Mouse (Mus musculus) testis, postnatal 10 days (tissue): ENCODE data around the gene Mapk6.
A peak's percentile ranks its signal among the peaks of the same experiment; 100 is the strongest.
"Not testable (repeated sequence)": the region's sequence is repeated elsewhere in the genome, so short reads cannot be mapped to it uniquely, and the experiment has no call there.

Experiments
- DNase-seq: peaks from one replicate; pipeline ENCODE4 v3.0.0; 2021; ENCODE audit warnings: low spot score

Gene Mapk6

DNA sequence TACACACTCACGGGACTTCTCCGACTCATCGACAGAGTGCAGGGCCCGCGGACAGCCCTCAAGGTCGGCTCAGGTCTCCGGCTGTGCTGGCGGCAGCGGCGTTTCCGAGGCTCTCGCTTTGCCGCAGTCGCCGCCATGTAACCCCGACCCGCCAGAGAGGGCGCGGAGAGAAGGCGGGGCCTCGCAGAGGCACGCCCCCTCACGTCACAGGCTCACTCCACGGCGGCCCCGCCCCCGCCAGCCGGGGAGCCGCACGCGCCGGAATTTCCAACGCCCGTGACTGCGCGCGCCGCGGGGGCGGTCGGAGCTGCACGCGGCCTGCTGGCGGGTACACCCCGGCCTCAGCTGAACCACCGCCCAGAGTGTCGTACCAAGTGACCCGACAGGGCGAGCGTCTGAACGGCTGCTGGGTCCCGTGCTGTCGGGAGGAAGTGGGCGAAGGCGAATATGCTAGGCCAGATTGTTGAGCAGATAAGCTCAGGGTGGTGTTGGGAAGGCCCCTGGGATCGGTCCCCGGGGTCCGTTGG, at the start of gene Mapk6:
Mapk6 (minus strand) TSS at position 154 of the 527 bp plus-strand sequence.
- peak; percentile 99 for DNase-seq

DNA sequence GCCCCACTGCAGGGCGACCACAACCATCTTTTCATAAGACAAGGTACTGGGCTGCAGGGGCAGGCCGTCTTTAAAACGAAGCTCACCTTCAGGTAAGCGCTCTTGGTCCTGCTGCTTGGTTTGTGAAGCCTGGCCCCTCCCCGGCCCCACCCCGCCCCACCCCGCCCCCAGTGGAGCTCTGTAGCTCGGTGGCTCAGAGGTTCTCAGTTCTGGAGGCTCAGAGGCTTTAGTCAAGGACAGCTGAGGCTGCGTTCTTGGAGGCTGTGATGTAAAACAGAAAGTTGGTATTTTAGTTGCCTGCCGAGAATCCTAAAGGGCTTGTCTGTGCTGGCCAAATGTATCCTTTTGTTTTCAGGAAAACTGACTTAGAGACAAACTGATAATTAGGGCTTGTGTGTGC, 45.9 kb upstream of the Mapk6 start:
- no peak for DNase-seq

DNA sequence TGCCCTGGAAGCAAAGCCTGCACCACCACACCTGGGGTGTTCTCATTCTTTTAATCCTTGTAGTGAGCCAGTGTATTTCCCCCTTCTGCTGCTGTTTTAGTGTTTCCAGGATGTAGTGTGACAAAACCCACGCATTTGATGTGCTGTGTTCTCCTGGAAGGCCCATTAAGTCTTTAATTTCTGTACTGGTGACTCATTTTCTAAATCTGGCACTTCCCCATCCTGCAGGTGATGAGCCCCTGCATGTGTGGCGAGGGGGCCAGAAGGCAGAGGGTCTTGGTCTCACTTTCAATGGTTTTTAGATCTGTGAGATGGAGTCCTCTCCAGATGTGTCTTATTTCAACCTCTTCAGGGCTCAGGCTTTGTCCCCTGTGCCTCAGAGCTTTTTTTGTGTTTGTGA, 44.2 kb upstream of the Mapk6 start:
- no peak for DNase-seq

DNA sequence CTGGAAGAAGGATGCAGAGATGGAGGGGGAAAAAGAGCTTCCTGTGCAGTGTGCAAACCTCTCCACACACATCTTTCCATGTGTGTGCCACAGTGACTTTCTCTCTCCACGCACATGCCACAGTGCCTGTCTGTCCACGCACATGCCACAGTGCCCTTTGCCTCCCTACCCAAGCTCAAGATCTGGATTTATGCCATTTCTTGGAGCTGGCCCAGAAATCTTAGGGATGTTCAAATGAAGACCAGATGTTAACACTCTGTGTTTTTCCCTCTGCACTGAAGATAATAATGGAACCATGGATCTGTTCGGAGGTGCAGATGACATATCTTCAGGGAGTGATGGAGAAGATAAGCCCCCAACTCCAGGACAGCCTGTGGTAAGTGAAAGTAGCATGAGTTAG, 38.2 kb upstream of the Mapk6 start:
- DNase-seq, result no peak

DNA sequence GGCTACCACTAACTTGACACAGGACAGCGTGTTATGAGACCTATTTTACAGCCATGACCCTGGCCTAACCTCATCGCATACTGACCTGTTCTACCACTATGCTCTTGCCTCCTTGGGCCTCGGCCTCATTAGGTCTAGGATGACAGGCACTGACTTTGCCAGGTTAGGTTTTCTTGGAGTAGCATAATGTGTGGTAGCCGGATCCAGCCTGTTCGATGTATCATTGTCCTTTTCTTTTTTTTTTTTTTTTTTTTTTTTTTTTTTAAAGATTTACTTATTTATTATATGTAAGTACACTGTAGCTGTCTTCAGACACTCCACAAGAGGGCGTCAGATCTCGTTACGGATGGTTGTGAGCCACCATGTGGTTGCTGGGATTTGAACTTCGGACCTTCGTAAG, 36.8 kb upstream of the Mapk6 start:
- not testable (repeated sequence) for DNase-seq

DNA sequence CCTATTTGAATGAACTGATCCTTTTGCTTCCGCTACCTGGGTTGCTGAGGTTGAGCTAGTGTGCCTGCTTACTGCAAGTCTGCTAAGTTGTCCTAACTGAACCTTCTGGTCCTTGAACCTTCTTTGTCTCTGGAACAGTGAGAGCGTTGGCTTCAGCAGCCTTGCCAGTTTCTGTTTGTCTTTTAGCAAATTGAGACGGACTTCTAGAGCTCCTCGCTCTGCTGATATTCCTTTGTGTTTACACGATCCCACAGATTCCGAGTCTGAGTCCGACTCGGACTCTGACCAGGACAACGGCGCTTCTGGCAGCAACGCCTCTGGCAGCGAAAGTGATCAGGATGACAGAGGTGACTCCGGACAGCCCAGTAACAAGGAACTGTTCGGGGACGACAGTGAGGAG, 35.2 kb upstream of the Mapk6 start:
- DNase-seq, result no peak

DNA sequence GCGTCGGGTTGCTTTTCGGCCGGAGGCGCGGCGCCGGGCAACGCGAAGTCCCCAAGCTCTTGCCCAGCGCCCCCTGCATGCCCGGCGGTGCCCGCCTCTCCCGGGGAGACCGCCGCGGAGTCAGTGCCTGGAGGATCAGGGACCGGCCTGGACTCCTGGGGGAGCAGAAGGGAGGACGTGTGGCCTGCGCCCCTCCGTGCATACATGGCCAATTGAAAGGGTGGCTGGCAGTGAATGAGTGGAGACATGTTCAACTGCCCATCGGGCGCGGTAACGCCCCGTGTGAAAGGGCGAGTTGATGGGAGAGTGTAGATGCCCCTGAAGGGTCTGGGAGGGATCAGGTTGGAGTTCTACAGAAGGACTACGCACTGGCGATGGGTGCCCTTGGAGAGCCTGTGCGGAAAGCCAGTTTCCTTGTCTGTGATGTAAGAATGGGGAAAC, 31.9 kb upstream of the Mapk6 start:
- peak; percentile 79 for DNase-seq

DNA sequence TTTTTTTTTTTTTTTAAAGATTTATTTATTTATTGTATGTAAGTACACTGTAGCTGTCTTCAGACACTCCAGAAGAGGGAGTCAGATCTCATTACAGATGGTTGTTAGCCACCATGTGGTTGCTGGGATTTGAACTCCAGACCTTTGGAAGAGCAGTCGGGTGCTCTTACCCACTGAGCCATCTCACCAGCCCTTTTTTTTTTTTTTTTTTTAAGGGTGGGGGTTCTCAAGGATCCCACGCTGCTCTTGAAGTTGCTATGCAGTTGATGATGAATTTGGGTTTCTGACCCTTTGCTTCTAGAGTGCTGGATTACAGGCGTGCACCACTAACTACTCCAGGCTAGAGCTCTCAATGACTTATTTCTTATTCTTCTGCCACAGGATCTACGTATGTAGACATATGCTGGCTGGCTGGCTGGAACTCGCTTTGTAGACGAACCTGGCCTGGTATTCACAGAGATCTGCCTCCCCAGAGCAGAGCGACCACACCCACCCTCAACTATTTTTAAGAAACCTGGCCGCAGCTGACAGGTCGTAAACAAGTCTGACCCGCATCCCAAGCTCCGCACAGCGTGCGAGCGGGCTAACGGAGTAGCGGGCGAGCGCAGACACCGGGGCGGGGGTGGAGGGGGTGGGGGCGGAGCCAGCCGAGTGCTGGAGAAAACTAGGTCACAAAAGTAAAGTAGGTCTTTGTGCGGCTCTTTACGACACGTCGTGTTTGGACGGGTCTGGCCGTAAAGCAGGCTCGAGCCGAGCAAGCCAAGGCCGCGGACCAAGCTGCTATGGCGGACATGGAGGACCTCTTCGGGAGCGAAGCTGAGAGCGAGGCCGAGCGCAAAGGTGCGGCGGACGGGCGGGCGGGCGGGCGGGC, 31.2 kb upstream of the Mapk6 start, which contains the start of gene Leo1:
Leo1 (plus strand) TSS at position 729 of the 871 bp plus-strand sequence.
- peak; percentile 86 for DNase-seq

DNA sequence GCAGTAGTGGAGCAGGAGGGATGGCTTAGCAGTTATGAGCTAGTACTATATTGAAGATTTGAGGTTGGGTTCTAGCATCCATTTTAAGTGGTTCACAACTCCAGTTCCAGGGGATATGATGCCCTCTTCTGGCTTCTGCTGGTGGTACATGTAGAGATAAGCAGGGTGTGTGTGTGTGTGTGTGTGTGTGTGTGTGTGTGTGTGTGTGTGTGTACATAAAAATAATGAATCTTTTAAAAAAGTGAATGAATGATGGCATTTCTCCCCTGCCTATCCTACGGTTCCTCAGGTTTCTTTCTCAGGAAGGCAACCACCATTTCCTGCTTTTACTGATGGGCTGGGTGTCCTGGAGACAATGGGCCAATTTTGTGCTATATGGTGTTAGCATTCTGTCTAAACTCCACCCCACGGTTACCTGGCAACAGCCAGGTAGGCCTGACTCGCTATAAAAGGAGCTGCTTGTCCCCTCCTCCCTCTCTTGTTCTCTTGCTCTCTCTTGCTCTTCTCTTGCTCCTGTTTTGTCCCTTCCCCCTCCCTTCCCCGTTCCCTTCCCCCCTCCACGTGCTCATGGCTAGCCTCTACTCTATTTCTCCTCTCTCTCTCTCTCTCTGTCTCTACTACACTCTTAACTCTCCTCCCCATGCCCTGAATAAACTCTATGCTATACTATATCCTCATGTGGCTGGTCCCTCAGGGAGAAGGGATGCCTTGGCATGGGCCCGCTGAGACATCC, 28.0 kb upstream of the Mapk6 start:
- no peak for DNase-seq

DNA sequence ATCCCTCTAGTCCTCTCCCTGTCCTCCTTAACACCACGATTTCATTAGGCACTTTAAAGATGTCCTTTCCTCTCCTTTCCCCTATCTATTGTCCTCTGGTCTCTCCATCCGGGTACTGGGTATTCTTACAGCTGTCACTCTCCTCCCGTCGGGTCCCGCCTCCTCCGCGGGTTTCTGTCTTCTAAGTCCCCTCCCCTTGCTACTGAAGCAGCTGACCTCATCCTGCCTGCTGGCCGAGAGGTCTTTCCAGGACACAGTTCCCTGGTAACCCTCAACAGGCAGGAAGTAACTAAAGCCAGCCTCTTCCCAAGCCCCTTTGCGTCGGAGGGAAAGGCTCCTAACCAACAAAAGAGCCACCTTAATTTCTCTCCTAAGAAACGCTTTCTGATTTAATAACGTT, 26.1 kb upstream of the Mapk6 start:
- peak; percentile 79 for DNase-seq

DNA sequence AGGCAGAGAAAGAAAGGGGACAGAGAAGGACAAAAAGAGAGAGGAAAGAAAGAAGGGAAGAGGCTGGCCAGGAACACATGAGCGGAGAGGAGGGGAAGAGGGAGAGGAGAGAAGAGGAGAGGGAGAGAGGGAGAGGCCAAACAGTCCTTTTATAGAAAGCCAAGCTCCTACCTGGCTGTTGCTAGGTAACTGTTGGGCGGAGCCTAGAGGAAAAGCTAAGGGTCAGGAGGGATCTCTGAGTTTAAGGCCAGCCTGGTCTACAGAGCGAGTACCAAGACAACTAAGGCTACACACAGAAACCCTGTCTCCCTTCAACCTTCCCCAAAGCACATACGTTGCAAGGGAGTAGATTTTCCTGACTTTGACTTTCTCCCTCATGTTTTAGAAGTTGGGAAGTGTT, 25.5 kb upstream of the Mapk6 start:
- no peak for DNase-seq

DNA sequence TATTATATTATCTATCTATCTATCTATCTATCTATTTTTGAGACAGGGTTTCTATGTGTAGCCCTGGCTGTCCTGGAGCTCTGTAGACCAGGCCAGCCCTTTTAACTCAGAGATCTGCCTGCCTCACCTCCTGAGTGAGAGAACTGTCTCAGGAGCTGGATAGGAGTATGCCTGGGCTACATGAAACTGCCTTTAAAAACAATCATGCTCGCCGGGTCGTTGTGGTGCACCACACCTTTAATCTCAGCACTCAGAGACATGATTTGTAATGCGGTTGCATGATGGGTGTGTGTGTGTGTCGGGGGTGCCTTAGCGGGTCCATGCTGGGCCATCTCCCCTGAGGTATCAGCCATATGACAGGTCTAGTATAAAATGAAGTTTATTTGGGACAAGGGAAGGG, 25.1 kb upstream of the Mapk6 start:
- DNase-seq, result no peak

DNA sequence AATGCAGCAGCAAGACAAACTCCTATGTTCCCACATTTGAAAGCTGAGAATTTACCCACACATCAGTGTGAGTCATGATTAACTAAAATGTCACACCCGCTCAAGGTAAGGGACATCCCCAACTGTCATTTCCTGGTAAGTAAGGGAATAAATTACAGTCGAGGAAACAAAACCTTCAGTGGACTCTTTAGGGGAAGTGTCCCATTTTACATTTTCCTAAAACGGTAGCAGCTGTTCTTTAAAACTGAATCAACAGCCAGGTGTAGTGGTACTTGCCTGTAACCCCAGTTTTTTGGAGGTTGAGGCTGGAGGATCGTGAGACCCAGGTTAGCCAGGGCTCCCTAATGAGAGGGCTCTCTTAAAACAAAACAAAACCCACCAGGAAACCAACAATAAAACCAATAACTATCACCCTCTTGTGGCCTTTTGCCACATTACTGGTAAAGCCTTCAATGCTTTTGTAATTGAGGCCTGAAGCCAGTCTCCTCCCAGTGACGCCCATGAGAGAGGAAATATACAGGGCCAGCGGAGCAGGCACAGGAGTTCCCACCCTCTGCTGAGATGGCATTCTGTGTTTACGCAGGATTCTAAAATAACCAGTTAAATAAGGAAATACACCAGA, 24.5 kb upstream of the Mapk6 start:
- peak; percentile 51 for DNase-seq

DNA sequence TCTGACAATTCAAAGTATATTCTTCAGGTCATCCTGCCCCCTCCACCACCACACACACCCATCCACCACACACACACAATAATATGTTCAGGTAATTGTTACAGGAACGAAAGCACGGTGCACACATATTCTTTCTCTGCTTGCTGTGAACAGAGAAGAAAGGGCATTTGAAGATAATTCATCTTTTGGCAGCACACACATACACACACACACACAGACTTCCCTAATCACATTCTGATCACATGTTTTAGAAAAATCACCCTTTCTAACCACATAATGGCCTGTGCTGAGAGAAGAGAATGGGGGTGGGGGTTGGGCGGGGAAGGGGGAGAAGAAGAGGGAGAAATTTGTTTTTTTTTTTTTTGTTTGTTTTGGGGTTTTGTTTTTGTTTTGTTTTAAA, 22.9 kb upstream of the Mapk6 start:
- no peak for DNase-seq

DNA sequence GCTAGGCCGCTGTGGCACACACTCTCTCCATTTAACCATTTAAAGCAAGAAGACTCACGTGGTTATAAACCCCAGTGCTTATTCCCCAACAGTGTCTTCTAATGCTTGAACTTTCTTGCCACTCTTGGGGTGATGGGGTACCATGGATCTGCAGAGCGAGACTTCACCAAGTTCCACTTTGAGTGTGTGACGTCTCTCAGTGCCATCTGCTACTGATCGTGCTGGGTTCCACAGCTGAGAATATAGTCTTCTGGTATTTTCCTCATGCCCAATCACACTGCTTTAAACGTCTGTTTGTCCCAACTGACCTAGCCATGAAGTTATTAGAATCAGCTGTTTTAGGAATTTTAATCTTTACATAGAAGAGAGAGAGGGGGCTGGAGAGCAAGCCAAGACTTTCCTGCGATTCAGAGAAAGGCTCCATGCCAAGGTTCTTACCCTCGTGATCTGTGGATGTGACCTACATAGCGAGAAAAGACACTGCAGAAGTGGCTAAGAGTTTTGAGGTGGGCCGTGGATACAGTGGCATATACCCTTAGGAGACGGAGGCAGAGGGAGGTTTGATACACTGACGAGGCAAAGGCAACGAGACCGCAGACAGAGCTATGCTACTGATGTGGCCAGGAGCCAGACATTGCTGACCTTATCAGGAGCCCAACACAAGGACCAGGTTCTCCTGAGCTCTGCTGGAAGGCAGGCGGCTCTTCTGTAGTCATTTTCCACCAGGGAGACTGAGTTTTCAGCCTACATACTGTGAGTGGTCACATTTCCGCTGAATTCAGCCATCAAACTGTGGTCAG, 21.2 kb upstream of the Mapk6 start:
- peak; percentile 55 for DNase-seq

DNA sequence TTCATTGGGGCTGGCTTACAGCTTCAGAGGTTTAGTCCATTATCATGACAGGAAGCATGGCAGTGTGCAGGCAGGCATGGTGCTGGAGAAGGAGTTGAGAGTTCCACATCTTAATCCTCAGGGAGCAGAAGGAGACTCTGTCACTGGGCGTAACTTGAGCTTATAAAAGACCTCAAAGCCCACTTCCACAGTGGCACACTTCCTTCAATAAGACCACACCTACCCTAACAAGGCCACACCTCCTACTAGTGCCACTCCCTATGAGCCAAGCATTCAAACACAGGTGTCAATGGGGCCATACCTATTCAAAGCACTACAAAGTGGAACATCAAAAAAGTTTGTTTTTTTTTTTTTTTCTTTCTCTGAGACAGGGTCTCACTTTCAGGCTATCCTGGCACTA, 19.9 kb upstream of the Mapk6 start:
- no peak for DNase-seq

DNA sequence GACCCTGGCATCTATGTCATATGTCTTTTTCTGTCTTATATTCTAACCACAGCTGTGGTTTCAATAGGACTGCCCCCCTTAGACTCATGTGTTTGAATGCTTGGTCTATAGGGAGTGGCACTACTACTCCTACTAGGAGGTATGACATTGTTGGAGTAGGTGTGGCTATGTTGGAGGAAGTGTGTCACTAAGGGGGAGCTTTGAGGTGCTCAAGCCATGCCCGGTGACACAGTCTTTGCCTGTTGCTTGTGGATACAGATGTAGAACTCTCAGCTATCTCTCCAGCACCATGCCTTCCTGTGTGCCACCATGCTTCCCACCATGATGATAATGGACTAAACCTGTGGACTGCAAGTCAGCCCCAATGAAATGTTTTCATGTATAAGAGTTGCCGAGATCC, 19.2 kb upstream of the Mapk6 start:
- no peak for DNase-seq

DNA sequence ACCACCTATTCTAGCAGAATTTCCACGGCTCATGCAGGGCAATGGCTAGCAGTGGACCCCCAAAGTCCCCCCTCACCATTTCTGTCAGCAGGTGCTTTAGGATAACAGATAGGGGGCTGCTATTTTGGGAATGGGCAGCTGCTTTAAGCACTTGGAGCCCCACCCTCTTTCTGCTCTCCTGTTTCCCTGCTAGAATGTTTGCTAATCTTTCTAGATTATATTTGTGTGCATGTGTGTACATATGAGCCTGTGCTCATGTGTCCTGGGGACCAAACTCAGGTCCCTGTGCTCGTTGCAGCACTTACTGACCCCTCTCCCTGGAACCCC, 18.4 kb upstream of the Mapk6 start:
- no peak for DNase-seq

DNA sequence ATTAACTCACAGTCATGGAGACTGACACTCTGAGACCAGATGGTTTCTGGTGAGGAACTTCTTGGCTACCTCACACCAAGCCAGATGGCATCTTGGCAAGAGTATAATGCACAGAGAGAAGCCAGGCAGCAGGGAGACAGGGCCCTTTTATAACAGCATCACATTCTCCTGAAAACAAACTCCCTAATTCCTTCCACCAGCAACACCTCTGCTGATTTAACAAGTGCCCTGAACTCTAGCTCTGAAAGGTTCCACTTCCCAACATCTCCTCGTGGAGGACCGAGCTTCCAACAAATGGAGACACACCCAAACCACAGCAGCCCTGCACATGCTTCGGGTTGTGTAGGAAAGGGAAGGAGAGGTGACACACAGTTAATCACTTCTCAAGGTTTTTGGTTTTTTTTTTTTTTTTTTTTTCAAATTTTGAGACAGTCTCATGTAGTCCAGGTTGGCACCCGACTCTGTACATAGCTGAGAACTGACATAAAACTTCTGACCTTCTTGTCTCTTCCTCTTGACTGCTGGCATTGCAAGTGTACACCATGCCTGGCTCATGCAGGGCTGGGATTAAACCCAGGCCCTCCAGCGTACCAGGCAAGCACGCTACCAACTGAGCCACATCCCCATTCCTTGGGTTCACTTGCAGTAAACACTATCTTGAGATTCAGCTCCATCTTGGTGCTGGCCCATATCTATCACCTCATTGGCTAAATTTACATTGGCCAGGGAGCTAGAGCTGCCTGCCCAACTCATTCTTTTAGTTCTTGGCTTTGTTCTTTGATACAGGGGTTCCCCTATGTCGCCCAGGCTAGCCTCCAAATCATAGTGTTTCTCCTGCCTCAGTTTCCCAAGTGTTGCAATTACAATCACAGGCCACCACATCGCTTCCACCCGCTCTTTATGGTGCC, 17.8 kb upstream of the Mapk6 start:
- no peak for DNase-seq

DNA sequence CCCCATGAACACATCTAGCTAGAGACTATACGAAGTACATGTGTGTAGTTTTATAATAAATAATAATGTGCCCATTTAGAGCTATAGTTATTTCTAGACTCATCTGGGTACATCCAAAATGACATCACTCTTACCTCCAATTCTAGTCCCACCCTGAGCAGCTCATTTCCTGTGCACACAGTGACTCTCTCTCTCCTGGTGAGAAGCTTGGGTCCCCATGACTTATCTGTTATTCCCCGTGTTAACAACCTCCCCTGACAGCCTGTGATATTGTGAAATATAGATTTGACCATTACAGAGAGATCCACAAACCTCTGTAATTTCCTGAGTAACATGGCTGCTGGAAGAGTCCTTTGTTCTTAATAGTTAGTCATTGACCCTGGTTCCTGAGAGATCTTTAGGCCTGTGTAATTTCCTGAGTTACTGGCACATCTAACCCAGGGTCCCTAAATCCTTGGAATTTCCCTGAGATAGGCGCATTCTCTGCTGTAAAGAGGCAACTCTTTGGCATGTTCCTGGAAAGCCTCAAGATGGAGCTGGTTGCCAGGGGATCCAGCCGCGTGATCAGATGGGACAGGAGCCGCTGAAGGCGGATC, 16.1 kb upstream of the Mapk6 start:
- DNase-seq, result no peak
